Mouse (Mus musculus): ENCODE data around the gene Tmeff1.

DNA sequence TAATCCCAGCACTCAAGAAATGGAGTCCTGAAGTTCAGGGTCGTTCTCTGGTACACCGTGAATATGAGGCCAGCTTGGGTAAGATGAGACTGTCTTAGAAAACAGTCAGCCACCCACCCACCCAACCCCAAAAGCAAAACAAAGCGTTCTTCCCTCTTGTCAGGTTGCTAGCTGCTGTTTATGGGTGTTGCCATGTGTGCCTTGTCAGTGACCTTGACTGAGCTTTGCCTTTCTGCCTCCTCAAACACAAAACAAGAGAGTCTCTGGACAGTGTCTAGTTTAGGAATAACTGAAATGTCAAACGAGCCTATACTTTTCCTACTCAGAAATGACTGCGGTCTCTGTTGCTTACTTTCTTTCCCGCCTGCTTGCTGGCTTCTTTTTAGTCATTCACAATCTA, 37.3 kb downstream of the Tmeff1 start:
- TF ChIP-seq CTCF (IDR thresholded peaks at IDR 0.05; ENCODE audit: borderline replicate concordance, control insufficient read depth, extremely low read depth, insufficient read depth, low read length, poor library complexity) (no peak), POLR2A (IDR thresholded peaks at IDR 0.05; ENCODE audit: control insufficient read depth, extremely low read depth, insufficient read depth, low read length, poor library complexity) (no peak)

Data from thymus, adult 2 months (tissue).